ENCODE assay signal across 18 mouse cellular contexts in the genomic region with DNA sequence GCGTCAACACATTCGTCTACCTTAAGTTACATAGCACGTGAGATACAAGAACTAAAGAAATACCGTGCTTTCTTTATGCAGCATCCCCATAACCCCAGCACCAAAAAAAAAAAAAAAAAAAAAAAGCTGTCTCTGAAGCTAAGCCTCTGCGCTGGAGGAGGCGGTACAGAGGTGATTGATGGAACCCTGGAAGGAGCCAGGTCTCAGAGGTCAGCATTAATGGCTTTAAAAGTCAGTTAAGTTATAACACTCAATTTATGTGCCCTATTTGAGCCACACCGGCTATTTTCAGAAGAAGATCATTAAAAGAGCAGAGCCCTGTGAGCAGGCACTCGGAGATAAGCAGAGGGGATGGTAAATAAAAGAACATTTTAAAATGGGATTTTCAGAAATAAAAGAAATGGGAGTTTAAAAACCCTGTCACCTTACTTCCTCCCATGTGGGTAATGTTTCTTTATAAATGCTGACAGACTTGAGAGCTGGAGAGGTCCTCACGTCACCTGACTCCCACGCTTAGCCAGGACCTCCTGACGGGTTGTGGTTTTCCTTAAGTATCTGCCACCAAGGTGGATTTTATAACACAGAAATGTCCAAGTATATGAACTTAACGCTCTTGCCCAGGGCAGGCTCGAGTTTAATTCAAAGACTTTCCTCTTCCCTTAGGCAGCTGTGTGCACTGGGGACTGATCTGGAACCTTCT.
DNase-seq lines count a peak whose midpoint lies in the region; ATAC-seq lines count a peak whose summit lies in the region.
"Had no signal": no experiment of that assay in that cellular context is flagged by ENCODE, and none has a peak within 500 bp of the region (broad histone marks: within the 10 kb centered on the region; RNA-seq: fewer than 3 reads in every experiment).

No protein-coding gene starts in this region.

- no peak overlapping the region for H3K27ac ChIP-seq in heart, embryonic 10.5 days
- H3K27ac ChIP-seq in kidney, embryonic 16.5 days (ENCODE audit: low read length): no peak overlapping the region
- no peak overlapping the region for H3K27ac ChIP-seq in midbrain, embryonic 14.5 days (replicated peaks; ENCODE audit: low read depth, low read length)
- H3K27ac ChIP-seq: embryonic facial prominence, embryonic 12.5 days; lung, embryonic 15.5 days; midbrain, embryonic 10.5 days had no signal

- no peak overlapping the region for H3K4me2 ChIP-seq in kidney, embryonic 16.5 days (replicated peaks; ENCODE audit: low read depth, low read length)
- no peak overlapping the region for H3K4me2 ChIP-seq in midbrain, embryonic 14.5 days (ENCODE audit: low read length)
- H3K4me2 ChIP-seq: embryonic facial prominence, embryonic 12.5 days; liver, embryonic 11.5 days; lung, embryonic 15.5 days had no signal

- ATAC-seq in kidney, embryonic 16.5 days (ENCODE audit: low FRiP score, low TSS enrichment): no peak
- no peak for ATAC-seq in midbrain, embryonic 14.5 days (ENCODE audit: low FRiP score, low TSS enrichment)
- ATAC-seq: CD4-positive, CD25-positive, alpha-beta regulatory T cell, adult 4 months; forebrain, embryonic 14.5 days; Patski had no signal

- H3K27me3 ChIP-seq in heart, embryonic 10.5 days (ENCODE audit: insufficient read depth, poor library complexity, severe bottlenecking): no peaks in the 10 kb centered on the region
- H3K27me3 ChIP-seq in kidney, embryonic 16.5 days (ENCODE audit: insufficient read depth, low read length): no peaks in the 10 kb centered on the region
- no peaks in the 10 kb centered on the region for H3K27me3 ChIP-seq in midbrain, embryonic 14.5 days (ENCODE audit: control insufficient read depth, insufficient read depth, low read length)
- H3K27me3 ChIP-seq: embryonic facial prominence, embryonic 12.5 days; lung, embryonic 15.5 days; Patski had no signal

- no peak overlapping the region for H3K9ac ChIP-seq in kidney, embryonic 16.5 days (replicated peaks; ENCODE audit: low read length)
- H3K9ac ChIP-seq in midbrain, embryonic 14.5 days (replicated peaks; ENCODE audit: low read length): no peak overlapping the region
- H3K9ac ChIP-seq: embryonic facial prominence, embryonic 12.5 days; lung, embryonic 15.5 days had no signal

- WGBS in heart, embryonic 10.5 days: 65% methylated on average over 13 of the region's 13 CpGs
- 22% methylated on average over 13 of the region's 13 CpGs for WGBS in kidney, embryonic 16.5 days
- 42% methylated on average over 13 of the region's 13 CpGs for WGBS in midbrain, embryonic 14.5 days

- peak; percentile 53 for DNase-seq in heart, adult 11 months
- no peak for DNase-seq in heart, embryonic 10.5 days (ENCODE audit: low spot score)
- peak; percentile 18 to 22 for DNase-seq in kidney, postnatal 36 days
- peak; percentile 46 for DNase-seq in embryo, embryonic 11.5 days (ENCODE audit: low read depth, low spot score)
- DNase-seq in mesoderm, embryonic 11.5 days (ENCODE audit: low read depth, low spot score): peak; percentile 84
- no peak for DNase-seq in midbrain, embryonic 14.5 days
- DNase-seq: adrenal gland, postnatal 10 days; cerebellum, postnatal 10 days; gastrocnemius, postnatal 25 days; right cerebral cortex, adult 18-20 months had no signal

- peaks cover 23% of the 10 kb centered on the region for H3K36me3 ChIP-seq in heart, embryonic 10.5 days
- 0 out of 2 replicates have a peak, but pooled peaks cover 2% of the 10 kb centered on the region for H3K36me3 ChIP-seq in kidney, embryonic 16.5 days (ENCODE audit: insufficient read depth, low read length)
- H3K36me3 ChIP-seq in midbrain, embryonic 14.5 days (ENCODE audit: control insufficient read depth, insufficient read depth, low read length): peaks cover 3% of the 10 kb centered on the region; the same call in 1 of the 2 replicates

- peaks cover 34% of the 10 kb centered on the region for H3K4me1 ChIP-seq in heart, embryonic 10.5 days
- H3K4me1 ChIP-seq in kidney, embryonic 16.5 days (ENCODE audit: insufficient read depth, low read length): peaks cover 23% of the 10 kb centered on the region
- peaks cover 17% of the 10 kb centered on the region for H3K4me1 ChIP-seq in midbrain, embryonic 14.5 days (ENCODE audit: control insufficient read depth, insufficient read depth, low read length)

- no peaks in the 10 kb centered on the region for H3K9me3 ChIP-seq in heart, embryonic 10.5 days
- H3K9me3 ChIP-seq in kidney, embryonic 16.5 days (ENCODE audit: low read length): no peaks in the 10 kb centered on the region
- H3K9me3 ChIP-seq in midbrain, embryonic 14.5 days (ENCODE audit: control insufficient read depth, low read length): no peaks in the 10 kb centered on the region
- H3K9me3 ChIP-seq: embryonic facial prominence, embryonic 12.5 days; lung, embryonic 15.5 days; midbrain, embryonic 10.5 days had no signal

- H3K4me3 ChIP-seq in heart, embryonic 10.5 days: no peak overlapping the region
- H3K4me3 ChIP-seq in kidney, embryonic 16.5 days (ENCODE audit: low read length): no peak overlapping the region
- H3K4me3 ChIP-seq in midbrain, embryonic 14.5 days (replicated peaks; ENCODE audit: low read depth, low read length): no peak overlapping the region
- H3K4me3 ChIP-seq: embryonic facial prominence, embryonic 12.5 days; lung, embryonic 15.5 days; midbrain, embryonic 10.5 days had no signal

Comparison
In these comparisons a context has a peak if more than half of its experiments do, and no peak if none do; other contexts are left out.
1. DNase-seq: peak in heart, adult 11 months (single experiment), kidney, postnatal 36 days (2 of 2), embryo, embryonic 11.5 days (single experiment) and mesoderm, embryonic 11.5 days (single experiment); none in heart, embryonic 10.5 days (single experiment) and midbrain, embryonic 14.5 days (single experiment).